Mouse (Mus musculus): ENCODE measurements around the gene Mllt10.

- TF ChIP-seq CTCF (IDR thresholded peaks at IDR 0.05; ENCODE audit: insufficient read depth, low read depth, low read length) (no peak), POLR2A (IDR thresholded peaks at IDR 0.05; ENCODE audit: insufficient read depth, low read depth, low read length) (no peak)
These were observed 61.4 kb downstream of the Mllt10 start for GRCm38 (mm10) chr2:18116432-18116831.
